Mouse (Mus musculus) layer of hippocampus, postnatal 25 days (tissue): ENCODE measurements at regions not wholly inside any gene's neighbourhood (a gene's known extent, or its start where the extent isn't known, plus 50 kb on each side); places are given as distances from the start of the nearest gene placed in this dataset.

Experiments used
- DNase-seq, 2 experiments: peaks; one replicate each; pipeline ENCODE4 v3.0.0; 2022; ENCODE audit warnings: mixed read lengths in 2 of 2, low spot score in 1 of 2; ENCODE audit errors: extremely low spot score in 1 of 2

DNA sequence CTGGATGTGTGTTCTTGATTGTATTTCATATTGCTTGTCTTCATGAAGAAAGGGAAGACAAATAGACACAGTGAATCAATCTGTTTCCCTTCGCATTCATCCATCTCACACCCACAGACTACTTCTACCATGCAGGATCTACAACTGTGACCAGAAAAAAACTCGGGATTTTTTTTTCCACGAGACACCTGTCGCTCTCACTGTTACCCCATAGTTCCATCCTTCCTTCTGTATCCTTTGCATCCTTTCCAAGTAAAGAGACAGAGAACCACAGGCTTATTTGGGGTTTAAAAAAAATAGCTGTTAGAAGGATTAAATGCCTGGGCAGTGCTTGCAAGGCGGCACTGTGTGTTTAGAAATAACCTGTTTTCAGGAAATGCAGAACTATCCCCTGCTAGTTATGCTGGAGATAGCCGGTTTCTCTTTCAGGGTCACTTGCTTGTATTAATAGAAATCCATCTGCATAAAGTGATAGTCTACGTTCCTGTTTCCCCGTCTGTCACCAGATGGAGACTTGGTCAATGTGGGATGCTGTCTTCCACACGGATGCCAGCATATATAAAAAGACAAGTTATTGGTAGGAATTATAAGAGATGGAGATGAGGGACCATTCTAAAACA is 144.2 kb upstream of the Stmnd1 start:
- DNase-seq = no peak

GRCm38 (mm10) chr13:46123446-46123845 is 150.1 kb upstream of the Stmnd1 start:
- DNase-seq = no peak

DNA sequence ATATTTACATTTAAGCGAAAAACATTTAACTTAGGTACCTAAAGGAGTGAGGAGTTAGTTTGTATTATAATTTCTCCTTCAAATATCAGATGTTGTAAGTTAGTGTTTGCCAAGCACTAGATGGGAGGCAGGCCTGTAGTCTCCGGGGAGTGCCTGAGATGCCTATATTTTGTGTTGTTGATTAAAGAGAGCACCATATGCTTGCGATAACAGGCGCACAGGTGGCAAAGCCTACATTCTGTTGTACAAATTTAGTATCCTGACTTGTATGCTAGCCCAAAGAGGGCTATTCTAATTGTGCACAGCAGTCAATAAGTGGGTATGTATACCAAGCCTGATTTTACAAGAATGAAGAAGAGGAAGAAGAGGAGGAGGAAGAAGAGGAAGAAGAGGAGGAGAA is 151.8 kb upstream of the Atxn1 start:
- no peak for DNase-seq

DNA sequence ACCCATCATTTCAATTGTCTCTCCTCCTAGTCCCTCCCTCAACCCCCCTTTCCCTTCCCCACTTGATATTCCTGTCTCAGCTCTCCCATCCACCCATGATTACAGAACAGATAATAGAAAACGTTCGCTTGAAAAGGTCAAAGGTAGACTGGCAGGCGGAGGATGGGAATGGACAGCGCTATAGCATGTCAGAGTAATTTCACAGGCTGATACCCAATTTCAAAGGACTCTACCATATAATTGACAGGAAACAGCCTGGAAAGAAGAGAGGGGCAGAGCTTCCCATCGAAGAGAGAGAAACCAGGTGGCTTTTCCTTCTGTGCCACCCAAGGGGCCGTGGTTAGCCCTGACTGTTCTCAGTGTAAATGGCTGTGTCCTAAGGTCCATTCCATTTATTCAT is 140.2 kb upstream of the Atxn1 start:
- DNase-seq = no peak

GRCm38 (mm10) chr13:46098621-46099020 is 133.8 kb upstream of the Atxn1 start:
- no peak for DNase-seq

DNA sequence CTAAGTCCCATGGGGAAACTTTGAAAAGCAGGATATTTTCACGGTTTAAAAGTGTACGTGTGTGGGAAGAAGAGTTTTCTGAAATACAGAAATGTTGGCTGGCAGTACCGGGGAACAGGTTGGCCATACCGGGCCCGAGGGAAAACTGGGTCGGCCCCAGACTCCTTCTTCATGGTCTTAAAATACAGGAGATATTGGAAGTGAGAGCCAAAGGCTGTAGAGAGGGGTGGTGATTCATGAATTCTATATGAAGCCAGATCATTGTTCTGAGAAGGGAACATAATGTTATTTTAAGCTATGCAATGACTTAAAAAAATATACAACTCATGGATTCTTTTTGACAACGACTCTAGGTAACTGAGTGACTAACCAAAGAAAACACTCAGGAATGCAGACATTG is 133.3 kb upstream of the Atxn1 start:
- no peak for DNase-seq

DNA sequence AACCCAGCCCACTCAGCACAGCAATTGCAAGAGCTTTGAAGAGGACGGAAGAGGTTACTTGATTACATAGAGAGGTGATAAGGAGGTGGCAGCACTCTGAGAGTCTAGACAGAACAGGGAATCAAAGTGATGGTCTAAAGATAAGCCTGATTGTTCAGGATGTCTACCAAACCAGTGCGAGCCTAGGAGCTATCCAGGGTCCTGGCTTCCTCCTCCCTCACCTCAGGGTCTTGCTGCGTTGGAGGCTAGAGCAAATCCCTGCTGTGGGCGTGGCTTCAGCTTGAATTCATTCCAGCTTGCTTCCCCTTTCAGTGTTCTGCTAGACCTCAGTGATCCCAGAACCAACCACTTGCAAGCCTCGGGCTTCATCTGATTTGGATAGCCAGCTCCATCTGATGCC is 132.2 kb upstream of the Atxn1 start:
- DNase-seq = no peak

- no peak for DNase-seq
These were observed 131.6 kb upstream of the Atxn1 start for GRCm38 (mm10) chr13:46096416-46096815.

GRCm38 (mm10) chr13:46092787-46093186 is 128.0 kb upstream of the Atxn1 start:
- no peak for DNase-seq

DNA sequence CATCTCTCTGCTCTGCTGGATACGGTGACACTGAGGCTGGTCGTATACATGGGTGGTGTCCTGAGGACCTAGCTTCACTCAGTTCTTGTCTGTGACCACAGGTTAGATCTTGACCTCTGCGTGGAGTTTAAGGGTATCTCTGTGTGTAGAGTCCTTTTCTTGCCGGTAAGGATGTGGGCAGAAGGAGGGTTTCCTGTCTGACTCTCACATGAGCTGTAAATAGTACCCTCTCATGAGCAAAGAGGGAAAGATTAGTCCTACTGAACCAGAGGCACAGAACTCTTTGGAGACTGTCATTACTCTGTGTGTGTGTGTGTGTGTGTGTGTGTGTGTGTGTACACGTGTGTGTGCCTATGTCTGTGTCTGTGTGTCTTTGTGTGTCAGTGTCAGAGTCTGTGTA is 126.3 kb upstream of the Atxn1 start:
- no peak for DNase-seq

DNA sequence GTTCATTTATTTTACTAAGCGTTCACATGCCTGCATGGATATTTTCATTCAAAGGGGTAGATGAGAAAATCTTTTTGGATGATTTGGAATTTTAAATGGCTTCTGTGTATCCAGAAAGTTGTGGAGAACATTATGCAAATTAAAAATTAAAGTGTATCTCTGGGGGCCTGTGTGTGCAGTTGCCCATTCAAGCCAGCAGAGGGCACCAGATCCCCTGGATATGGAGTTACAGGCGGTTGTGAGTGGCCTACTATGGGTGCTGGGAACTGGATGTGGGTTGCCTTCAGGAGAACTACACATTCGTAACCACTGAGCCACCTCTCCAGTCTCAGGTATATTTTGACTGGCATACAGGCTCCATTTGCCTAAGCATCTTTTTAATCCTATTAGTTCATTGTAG is 123.4 kb upstream of the Atxn1 start:
- no peak for DNase-seq

DNA sequence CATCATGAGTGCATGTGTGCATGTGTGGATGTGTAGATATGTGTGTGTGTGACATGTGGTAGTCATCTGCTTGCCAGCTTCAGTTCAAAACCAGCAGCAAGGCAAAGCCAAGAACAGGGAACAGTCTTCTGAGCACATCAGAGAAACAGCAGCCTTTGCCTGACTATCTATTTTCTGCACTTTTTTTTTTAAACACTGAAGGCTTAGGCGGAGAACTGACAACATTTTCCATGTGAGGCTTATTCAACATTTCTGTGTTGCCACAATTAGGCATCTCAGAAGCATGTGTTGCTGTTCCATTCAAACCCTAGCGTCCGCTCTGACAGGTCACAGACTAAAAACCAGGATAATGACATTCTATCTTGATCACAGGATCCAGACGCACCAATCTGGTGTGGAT is 122.9 kb upstream of the Atxn1 start:
- DNase-seq = no peak

GRCm38 (mm10) chr13:46076879-46077278 is 112.1 kb upstream of the Atxn1 start:
- no peak for DNase-seq

DNA sequence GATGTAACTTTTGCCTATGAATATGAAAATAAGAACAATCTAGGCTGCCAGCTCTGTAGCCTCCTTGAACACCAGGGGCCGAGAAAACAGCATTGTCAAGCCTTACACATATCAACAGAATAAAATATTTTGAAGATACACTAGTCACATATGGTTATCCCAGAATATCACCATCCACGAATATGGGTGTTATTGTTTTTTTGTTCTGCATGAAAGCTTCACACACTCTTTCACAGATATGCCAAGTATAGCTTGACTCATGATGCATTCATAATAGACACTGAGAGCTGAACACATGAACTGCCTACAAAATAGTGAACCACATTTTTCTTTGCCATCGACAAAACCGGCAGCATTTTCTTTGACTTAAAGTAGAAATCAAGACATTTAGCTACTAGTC is 106.9 kb upstream of the Atxn1 start:
- DNase-seq = no peak

DNA sequence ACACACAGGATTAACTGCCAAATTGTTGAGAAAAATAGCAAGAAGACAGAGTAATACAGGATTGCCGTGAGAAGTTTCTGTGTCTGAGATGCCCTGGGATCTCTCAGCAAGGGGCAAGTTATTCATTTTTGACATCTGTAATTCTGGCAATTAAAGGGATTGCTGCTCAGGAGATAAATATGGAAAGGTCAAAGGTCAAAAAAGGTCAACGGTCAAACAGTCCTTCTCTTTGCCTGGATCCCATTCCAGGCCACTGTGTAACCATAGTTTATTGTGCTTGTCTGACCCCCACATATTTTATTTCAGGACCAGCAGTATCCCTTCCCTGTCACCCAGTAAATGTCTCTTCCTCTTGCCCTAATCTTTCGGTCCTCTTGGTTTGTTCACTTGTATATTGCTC is 104.8 kb upstream of the Atxn1 start:
- DNase-seq = no peak

DNA sequence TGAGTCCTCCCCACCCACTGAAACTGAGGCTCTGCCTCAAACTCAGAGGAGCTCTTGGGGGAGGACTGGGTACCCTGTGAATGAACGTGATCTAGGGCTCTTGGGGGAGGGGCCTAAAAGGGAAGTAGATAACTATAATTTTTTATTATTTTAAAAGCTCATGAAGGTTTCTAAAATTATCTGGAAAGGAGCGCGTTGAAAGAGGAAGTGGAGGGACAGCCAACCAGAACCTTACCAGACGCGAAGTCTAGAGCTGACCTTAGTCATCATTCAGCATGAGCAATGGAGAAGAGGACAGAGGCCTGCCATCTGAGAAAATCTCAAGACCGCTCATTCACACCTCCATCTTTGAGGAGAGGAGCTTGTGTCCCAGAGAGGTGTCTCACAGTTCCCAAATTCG is 98.0 kb upstream of the Atxn1 start:
- DNase-seq = no peak

DNA sequence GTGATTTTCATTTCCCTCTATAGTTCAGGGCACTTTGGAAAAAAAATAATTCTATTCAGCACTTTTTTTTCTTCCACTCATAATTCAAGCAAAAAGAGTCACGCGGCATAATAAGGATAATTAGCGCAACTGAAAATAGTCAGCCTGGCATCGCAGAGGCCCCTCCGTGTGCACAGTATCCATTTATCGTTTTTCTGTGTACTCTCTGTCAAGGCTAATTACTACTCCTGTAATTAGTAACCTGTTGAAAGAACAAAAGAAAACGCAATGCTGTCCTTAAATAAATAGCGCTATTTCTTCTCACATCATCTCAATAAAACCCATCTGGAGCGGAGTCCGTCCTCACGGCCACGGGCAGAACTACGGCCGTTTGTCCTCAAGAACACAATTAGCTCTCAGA is 95.1 kb upstream of the Atxn1 start:
- no peak for DNase-seq

- DNase-seq = no peak
These were observed 94.1 kb upstream of the Atxn1 start for GRCm38 (mm10) chr13:46058862-46059261.

GRCm38 (mm10) chr13:46058341-46058740 is 93.5 kb upstream of the Atxn1 start:
- no peak for DNase-seq

DNA sequence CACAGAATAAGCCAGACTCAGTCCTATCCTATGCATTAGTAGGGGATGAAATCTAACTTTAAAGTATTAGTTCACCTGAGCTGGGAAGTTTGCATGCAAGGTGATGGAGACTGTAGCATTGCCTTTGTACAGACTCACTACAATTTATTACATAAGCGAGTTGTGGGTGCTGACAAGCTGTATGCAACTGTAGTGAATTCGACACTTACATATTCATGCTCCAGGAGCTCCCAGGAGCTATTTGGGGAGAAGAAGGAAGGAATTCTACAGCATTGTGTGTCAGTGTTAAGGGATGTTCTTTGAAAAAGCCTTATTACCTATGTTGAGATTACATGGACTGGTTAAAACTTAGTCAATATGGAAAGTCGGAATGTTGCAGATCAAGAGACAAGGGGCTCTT is 90.6 kb upstream of the Atxn1 start:
- DNase-seq = no peak

DNA sequence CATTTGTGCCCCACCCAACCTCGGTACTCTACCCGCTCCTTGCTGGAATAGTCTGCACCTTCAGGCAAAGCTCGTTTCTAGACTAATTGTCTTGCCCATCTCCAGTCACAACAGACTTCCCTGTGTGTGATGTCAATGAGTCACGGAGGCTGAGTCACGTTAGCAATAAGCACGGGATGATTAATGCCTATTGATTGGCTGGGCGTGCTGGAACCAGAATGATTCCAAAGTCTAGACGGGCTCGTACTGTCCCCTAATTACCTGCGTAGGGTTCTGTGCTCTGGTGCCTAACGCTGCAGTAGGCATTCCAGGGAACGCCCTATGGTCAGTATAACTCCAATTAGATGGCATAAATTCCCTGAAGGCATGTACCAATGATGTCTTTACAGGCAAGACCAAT is 78.8 kb upstream of the Atxn1 start:
- DNase-seq = no peak

DNA sequence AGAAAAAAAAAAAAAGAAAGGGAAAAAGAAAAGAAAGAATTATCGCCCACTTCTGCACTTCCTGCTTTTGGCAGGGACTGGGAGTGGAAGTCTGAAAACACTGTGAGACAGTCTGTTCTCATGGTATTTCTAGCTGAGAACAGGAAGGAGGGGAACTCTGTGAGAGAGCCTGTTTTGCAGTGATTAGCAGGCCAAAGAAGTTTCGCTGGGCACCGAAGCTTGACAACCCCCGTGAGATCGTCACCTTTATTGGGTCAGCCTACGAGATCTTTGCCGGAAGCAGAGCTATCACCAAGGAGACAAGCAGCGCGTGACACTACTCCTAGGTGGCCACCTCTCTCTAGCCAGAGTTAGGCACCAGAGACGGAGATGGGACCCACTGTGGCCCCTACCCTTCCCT is 78.2 kb upstream of the Atxn1 start:
- no peak for DNase-seq

DNA sequence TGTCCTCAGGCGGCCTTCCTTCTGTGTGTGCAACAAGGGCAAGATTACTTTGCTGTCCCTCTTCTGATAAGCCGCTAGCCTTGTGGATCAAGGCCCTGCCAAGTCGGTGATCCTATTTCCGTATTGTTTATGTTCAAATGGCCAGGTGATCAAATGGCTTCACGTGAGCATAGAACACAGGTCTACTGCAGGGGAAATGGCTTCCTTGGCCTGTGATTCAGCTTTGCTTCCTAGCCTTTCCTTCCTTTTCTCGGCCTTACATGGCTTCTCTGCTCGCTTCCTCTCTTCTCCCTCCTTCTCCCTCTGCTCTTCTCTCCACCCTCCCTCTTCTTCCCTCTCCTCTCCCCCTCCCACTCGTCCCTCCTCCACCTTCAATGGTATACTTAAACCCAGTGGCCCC is 77.4 kb upstream of the Atxn1 start:
- no peak for DNase-seq
